Mouse (Mus musculus) heart, embryonic 16.5 days (tissue): ENCODE data around the gene Elp5. TPM values are rescaled to one million over a fixed set of nuclear protein-coding genes. Genes with fewer than 3 reads are reported as not detected.

Experiments used
- ATAC-seq: fragments of 200-750 bp; cut with Nextera tagmentation; replicated peaks from 2 replicates; pipeline ENCODE4 v1.8.0; 2017; ENCODE audit warnings: moderate number of reproducible peaks; ENCODE audit not compliant: insufficient read depth, low FRiP score; ENCODE audit errors: extremely low read depth
- H3K27ac ChIP-seq: fragments of 300-500 bp; sonication (generic); 2 replicates; pipeline ENCODE4 v1.5.1; 2014; ENCODE audit warnings: mild to moderate bottlenecking, low read length, control low read depth, moderate library complexity
- H3K27me3 ChIP-seq: fragments of 300-500 bp; sonication (generic); 2 replicates; pipeline ENCODE4 v1.6.1; 2014; ENCODE audit warnings: low read length, mixed read lengths; ENCODE audit not compliant: control insufficient read depth, insufficient read depth
- H3K36me3 ChIP-seq: fragments of 300-500 bp; sonication (generic); 2 replicates; pipeline ENCODE4 v1.6.1; 2014; ENCODE audit not compliant: control insufficient read depth, insufficient read depth
- H3K4me1 ChIP-seq: fragments of 300-500 bp; sonication (generic); 2 replicates; pipeline ENCODE4 v1.6.1; 2014; ENCODE audit warnings: low read length, mixed read lengths; ENCODE audit not compliant: control insufficient read depth, insufficient read depth
- H3K4me2 ChIP-seq: fragments of 300-500 bp; sonication (generic); 2 replicates; pipeline ENCODE4 v1.6.1; 2014; ENCODE audit warnings: low read depth, mild to moderate bottlenecking, control low read depth, low read length
- H3K4me3 ChIP-seq: fragments of 300-500 bp; sonication (generic); 2 replicates; pipeline ENCODE4 v1.5.1; 2014; ENCODE audit warnings: mild to moderate bottlenecking, control low read depth, low read length
- H3K9ac ChIP-seq: fragments of 300-500 bp; sonication (generic); 2 replicates; pipeline ENCODE4 v1.6.1; 2014; ENCODE audit warnings: low read length, control low read depth
- H3K9me3 ChIP-seq: fragments of 300-500 bp; sonication (generic); replicated peaks from 2 replicates; pipeline ENCODE4 v1.6.1; 2016; ENCODE audit warnings: low read length; ENCODE audit not compliant: control insufficient read depth
- WGBS: fragments of 180-500 bp; shearing (Covaris S2); extraction: QIAGEN DNeasy Blood & Tissue Kit; methylation state at CpG from one replicate; pipeline ENCODE4 v1.1.7; 2014; 5-methylcytosine and 5-hydroxymethylcytosine counted together
- polyA plus RNA-seq: library from polyadenylated mRNA; unstranded; fragments of >200 nt; fragmentation: Nextera tagmentation; extraction: Ambion mirVana; gene quantifications from 2 replicates; pipeline ENCODE4 v1.2.1, GENCODE M21; 2015

The Elp5 gene
- polyA plus RNA-seq, 1 experiment from 2014 or later: 111 TPM

DNA sequence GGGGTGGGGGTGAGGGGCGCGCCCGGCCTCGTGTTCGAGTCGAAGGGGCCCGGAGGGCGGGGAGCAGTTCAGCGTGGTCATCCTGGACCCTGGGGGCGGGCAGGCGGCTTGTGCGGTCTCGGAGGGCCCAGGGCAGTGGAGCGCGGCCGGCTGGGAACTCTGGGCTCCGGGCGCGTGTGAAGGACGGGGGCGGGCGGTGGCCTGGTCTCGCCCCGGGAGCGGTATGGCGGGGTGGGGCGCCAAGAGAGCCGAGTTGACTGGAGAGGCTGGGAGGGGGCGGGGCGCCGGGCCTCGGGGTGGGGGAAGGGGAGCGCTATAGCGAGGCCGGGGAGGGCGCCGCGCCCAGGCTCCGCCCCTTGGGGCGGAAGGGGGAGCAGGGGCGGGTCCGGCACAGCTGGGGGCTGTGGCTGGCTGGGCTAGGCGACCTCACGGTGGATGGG is 14.8 kb upstream of the Elp5 start:
- Histone ChIP-seq H3K27me3 (no peaks in the 10 kb centered on the region), H3K4me3 (peak overlapping the region; percentile 93), H3K9ac (peak overlapping the region; percentile 90), H3K27ac (peak overlapping the region; percentile 99), H3K4me2 (peak overlapping the region; percentile 65), H3K9me3 (no peaks in the 10 kb centered on the region), H3K4me1 (peaks cover 28% of the 10 kb centered on the region), H3K36me3 (peaks cover 35% of the 10 kb centered on the region)
- 0% methylated on average over 33 of the region's 44 CpGs for WGBS
- ATAC-seq: peak; percentile 56

DNA sequence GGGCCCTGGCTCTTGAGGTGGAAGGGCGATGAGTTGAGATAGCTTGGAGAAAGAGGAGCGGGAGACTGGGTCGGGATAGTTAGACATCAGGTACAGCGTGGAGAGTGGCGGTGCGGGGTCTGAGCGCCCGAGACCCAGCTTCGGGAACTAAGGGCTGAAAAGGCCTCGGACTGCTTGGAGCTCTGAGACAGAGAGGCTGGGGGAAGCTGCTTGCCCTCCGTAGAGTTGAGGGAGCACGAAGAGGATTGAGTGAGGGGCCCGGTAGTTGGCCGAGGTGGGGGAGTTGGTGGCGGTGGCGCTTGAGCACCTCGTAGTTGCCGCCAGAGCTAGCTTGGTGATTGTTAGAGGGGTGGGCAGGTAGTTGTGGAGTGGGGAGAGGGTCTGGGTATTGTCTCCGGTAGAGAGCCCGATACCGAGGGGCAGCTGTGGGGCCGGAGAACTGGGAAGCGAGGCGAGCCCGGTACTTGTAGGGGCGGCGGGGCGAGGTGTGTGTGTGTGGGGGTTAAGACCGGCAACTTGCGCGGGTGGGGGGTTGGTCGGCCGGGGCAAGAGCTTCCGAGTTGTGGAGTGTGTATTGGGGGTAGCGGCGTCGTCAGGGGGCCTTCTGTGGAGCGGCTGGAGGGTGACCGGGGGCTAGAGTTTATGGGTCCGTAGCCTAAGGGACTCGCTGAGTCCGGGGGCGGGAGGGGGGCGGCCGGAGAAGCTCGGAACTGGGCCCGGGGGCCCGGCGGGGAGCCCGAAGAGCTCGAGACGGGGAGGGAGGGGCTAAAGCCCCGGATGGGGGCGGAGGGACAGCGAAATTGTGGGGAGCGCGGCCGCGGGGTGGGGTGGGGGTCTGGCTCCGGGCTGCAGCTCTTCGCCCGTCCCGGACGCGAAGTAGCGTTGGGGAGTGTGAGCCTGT is 14.1 kb upstream of the Elp5 start:
- Histone ChIP-seq H3K27me3 (no peaks in the 10 kb centered on the region), H3K9me3 (no peaks in the 10 kb centered on the region), H3K4me1 (peaks cover 21% of the 10 kb centered on the region), H3K9ac (peak overlapping the region; percentile 90), H3K4me3 (peak overlapping the region; percentile 93), H3K36me3 (peaks cover 35% of the 10 kb centered on the region), H3K4me2 (peak overlapping the region; percentile 65), H3K27ac (peak overlapping the region; percentile 99)
- ATAC-seq: peak; percentile 4
- 1% methylated on average over 66 of the region's 66 CpGs for WGBS

DNA sequence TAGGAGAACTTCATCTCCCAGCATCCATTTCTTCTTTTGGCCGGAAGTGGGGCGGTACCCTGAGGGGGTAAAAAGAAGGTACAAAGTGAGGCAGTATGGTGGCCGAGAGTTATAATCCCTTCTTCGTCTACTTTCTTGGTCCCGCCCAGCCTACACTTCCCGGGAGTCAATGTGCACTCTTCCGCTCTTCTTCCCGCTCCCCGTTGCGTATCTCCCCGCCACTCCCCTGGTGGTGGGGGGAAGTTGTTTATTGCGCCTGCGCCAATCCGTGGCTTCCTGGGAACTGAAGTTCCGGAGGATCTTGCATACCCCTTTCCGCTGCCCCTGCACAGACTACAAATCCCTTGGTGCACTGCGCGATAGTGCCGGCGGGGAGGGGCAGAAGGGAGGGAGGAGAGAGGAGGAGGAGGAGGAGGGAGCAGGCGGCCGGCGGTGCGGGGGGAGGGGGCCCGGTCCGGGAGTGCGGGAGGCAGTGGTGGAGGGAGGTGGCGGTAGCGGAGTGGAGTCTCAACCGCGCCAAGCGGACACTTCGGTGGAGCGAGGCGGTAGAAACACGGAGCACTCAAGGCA is 13.2 kb upstream of the Elp5 start, which contains the start of gene Phf23:
TSS of gene Phf23 (plus strand) at position 387 of the 570 bp plus-strand sequence.
- Histone ChIP-seq H3K27ac (peak within 1 kb of the TSS; percentile 99), H3K4me1 (peaks cover 20% of the 10 kb centered on the region), H3K4me2 (peak within 1 kb of the TSS; percentile 65), H3K9me3 (no peaks in the 10 kb centered on the region), H3K9ac (peak within 1 kb of the TSS; percentile 90), H3K4me3 (peak within 1 kb of the TSS; percentile 93), H3K36me3 (peaks cover 35% of the 10 kb centered on the region), H3K27me3 (no peaks in the 10 kb centered on the region)
- peak; percentile 74 for ATAC-seq
- WGBS: under 1% methylated on average over 36 of the region's 36 CpGs

DNA sequence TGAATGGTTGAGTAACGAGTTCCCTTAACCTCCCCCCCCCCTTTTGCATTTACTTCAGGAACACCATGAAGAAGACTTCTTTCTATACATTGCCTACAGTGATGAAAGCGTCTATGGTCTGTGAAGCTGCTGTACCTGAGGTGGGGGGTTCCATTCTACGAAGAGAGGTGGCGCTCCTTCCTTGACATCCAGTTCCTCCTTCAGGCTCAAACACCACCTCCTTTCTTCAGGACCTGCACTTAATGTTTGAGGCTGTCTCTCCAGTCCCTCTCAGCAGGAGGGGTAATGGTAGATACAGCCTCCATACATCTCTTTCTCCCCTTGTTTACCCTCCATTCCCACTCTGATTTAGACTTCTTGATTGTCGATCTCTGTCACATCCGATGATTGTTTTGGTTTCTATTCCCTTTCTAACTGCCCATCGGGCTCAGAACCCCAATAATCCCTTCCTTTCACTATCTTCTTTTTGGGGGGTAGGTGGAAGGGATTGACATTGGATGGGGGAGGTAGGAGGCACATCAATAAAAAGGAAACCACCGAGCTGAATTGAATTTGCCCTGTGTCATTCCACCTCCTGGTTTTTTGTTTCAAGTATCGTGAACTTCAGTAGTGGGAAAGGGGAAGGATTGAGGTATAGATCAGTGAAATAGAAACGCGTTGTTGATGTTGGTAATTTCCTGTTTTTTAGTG is 12.2 kb upstream of the Elp5 start:
- Histone ChIP-seq H3K27me3 (no peaks in the 10 kb centered on the region), H3K4me1 (peaks cover 22% of the 10 kb centered on the region), H3K4me3 (no peak overlapping the region), H3K36me3 (peaks cover 37% of the 10 kb centered on the region), H3K4me2 (peak overlapping the region; percentile 58; the same call in 1 of the 2 replicates), H3K9ac (no peak overlapping the region), H3K9me3 (no peaks in the 10 kb centered on the region), H3K27ac (no peak overlapping the region)
- 86% methylated on average over 11 of the region's 11 CpGs for WGBS
- ATAC-seq: no peak

DNA sequence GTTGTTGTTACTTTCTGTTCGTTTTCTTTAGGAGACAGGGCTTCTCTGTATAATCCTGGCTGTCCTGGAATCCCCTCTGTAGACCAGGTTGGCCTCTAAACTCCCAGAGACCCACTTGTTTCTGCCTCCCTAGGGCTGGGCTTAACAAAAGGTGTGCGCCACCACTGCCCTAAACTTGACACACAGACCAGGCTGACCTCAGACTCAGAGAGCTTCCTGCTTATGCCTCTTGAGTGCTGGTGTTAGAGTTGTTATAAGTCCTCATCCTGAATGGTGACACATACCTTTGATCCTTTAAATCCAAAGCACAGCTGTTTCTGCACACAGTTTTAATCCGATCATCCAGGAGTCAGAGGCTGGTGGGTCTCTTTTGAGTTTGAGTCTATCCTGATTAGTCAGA is 10.6 kb upstream of the Elp5 start:
- Histone ChIP-seq H3K36me3 (peaks cover 34% of the 10 kb centered on the region), H3K4me3 (no peak overlapping the region; the same call in 1 of the 2 replicates), H3K4me2 (peak overlapping the region; percentile 93), H3K9me3 (no peaks in the 10 kb centered on the region), H3K4me1 (peaks cover 25% of the 10 kb centered on the region), H3K27me3 (no peaks in the 10 kb centered on the region), H3K9ac (peak overlapping the region; percentile 96; the same call in 1 of the 2 replicates), H3K27ac (no peak overlapping the region)
- no peak for ATAC-seq
- WGBS: 79% methylated on average over 3 of the region's 3 CpGs

DNA sequence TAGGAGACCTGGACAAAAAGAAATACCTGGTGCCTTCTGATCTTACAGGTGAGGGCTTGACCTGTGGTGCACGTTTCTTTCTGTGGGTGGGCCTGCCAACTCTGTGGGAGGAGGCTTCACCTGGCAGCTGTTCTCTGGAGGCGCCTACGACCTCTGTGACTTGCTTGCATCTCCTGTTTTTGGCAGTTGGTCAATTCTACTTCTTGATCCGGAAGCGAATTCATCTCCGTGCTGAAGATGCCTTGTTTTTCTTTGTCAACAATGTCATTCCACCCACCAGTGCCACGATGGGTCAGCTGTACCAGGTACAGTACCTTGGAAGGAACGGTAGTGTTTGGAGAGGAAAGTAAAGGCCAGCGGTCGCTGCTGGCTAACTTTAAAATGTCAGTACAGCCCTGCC is 10.1 kb upstream of the Elp5 start:
- Histone ChIP-seq H3K4me3 (peak overlapping the region; percentile 96), H3K4me1 (peaks cover 20% of the 10 kb centered on the region), H3K9me3 (no peaks in the 10 kb centered on the region), H3K27me3 (no peaks in the 10 kb centered on the region), H3K27ac (no peak overlapping the region), H3K9ac (peak overlapping the region; percentile 96), H3K4me2 (peak overlapping the region; percentile 93), H3K36me3 (peaks cover 37% of the 10 kb centered on the region)
- 71% methylated on average over 10 of the region's 10 CpGs for WGBS
- ATAC-seq: no peak

DNA sequence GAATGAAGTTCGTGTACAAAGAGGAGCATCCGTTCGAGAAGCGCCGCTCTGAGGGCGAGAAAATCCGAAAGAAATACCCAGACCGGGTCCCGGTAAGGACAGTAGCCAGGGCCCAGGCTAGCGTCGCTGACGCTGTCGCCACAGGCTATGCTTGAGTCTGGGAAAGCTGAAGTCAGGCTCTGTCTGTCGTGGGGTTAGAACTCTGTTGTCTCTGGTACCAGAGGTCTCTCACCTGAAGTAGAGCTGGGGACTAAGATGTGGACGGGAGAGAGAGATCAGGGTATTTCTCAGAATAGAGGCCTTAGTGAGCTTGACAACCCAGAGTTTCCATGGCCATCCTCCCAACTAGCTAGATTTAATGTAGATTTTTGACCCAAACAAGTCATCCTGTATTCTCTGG is 9.4 kb upstream of the Elp5 start:
- Histone ChIP-seq H3K27ac (peak overlapping the region; percentile 99), H3K36me3 (peaks cover 43% of the 10 kb centered on the region), H3K9me3 (no peaks in the 10 kb centered on the region), H3K4me1 (peaks cover 19% of the 10 kb centered on the region), H3K27me3 (no peaks in the 10 kb centered on the region), H3K4me3 (peak overlapping the region; percentile 96), H3K4me2 (peak overlapping the region; percentile 93), H3K9ac (peak overlapping the region; percentile 96)
- 0% methylated on average over 15 of the region's 15 CpGs for WGBS
- peak; percentile 6; the same call in 1 of the 2 replicates for ATAC-seq

DNA sequence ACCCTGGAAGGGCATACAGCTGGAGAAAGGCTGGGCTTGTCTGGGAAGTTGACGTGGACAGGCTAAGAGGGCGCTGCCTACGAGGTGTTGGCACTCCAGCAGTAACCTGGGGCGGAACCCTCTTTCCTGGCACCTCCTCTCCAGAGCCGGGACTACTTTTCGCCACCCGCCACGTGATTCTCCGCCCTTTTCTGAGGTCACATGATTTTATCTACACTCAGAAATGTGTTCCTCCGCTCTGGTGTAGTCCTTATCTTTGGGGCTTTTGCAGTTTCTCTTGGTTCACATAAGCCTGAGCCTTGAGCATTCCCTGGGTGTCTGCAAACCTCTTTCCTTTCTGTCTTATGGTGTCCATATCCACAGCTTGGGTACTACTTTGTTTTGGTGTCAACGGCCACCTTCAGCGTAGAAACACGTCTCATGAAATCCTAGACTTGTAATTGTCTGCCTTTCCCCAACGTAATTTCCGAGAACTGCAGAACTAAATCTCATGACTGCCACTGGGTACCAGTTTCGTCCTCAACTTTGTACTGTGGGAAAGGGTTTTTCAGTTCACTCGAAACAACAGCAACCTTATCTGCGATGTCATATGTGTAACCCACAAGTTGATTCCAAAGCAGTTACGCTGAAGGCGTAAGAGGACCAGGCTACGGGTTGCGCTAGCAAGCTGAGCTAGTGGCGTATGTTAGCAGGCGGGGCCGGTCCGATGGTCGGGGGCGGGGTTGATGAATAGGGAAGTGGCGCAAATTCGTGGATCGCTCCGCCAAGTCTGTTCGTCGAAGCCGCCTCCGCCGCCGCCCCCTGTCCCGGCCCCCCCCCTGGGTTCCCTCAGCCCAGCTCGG is 8.8 kb upstream of the Elp5 start, which contains the start of gene Gabarap:
TSS of gene Gabarap (plus strand) at position 294 of the 842 bp plus-strand sequence.
- H3K9me3 ChIP-seq: no peaks in the 10 kb centered on the region
- peaks cover 47% of the 10 kb centered on the region for H3K36me3 ChIP-seq
- H3K27ac ChIP-seq: peak within 1 kb of the TSS; percentile 99
- ATAC-seq: peak; percentile 70
- H3K4me2 ChIP-seq: peak within 1 kb of the TSS; percentile 93
- peak within 1 kb of the TSS; percentile 96 for H3K4me3 ChIP-seq
- H3K4me1 ChIP-seq: peaks cover 19% of the 10 kb centered on the region
- peak within 1 kb of the TSS; percentile 96 for H3K9ac ChIP-seq
- H3K27me3 ChIP-seq: no peaks in the 10 kb centered on the region
- under 1% methylated on average over 40 of the region's 40 CpGs for WGBS
